Mouse (Mus musculus): ENCODE measurements around the gene Gm20807. TPM values are rescaled to one million over a fixed set of nuclear protein-coding genes. Genes with fewer than 3 reads are reported as not detected.
"Not testable (repeated sequence)": the region's sequence is repeated elsewhere in the genome, so short reads cannot be mapped to it uniquely, and the experiment has no call there.

Gene Gm20807
- not detected in 2 replicates for polyA plus RNA-seq (2015; fragmentation: Nextera tagmentation; extraction: Ambion mirVana)

DNA sequence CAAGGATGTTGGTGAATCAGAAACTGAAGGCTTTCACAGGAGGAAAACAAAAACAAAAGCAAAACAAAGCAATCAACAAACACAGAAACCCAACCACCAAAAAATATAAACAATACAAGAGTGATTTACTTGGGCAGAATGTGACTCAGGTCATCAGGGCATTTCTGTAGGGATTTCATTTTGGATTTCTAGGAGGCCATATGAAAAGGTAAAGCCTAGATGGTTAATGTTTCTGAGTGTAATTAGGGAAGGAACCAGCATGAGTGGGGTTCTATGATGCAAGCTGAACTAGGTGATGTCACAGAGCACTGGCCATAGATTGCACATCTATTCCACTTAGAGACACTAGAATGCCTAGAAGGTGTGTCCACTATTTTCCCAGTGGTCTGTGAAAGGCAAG is at the start of gene Gm20807:
TSS of gene Gm20807 (plus strand) at position 301 of the 400 bp plus-strand sequence.
- ATAC-seq (ENCODE audit: insufficient read depth, low FRiP score, low read depth); H3K4me3 ChIP-seq (replicated peaks); H3K27ac ChIP-seq; H3K4me2 ChIP-seq; H3K9me3 ChIP-seq; H3K9ac ChIP-seq; H3K4me1 ChIP-seq; H3K36me3 ChIP-seq; H3K27me3 ChIP-seq (replicated peaks): not testable (repeated sequence)

Other genes with a start within 250 kb of the Gm20807 start
- gene Gm21891, start 90.6 kb downstream of the Gm20807 start, polyA plus RNA-seq (2015; fragmentation: Nextera tagmentation; extraction: Ambion mirVana): not detected in 2 replicates
- gene Gm21425, start 119.1 kb downstream of the Gm20807 start, polyA plus RNA-seq (2015; fragmentation: Nextera tagmentation; extraction: Ambion mirVana): not detected in 2 replicates
- gene Gm21828, start 181.0 kb downstream of the Gm20807 start, polyA plus RNA-seq (2015; fragmentation: Nextera tagmentation; extraction: Ambion mirVana): not detected in 2 replicates
- gene Gm21440, start 209.5 kb downstream of the Gm20807 start, polyA plus RNA-seq (2015; fragmentation: Nextera tagmentation; extraction: Ambion mirVana): not detected in 2 replicates
- gene Gm21454, start 209.6 kb downstream of the Gm20807 start, polyA plus RNA-seq (2015; fragmentation: Nextera tagmentation; extraction: Ambion mirVana): not detected in 2 replicates